Mouse (Mus musculus): ENCODE results near the gene Zmym5. TPM values are rescaled to one million over a fixed set of nuclear protein-coding genes. Genes with fewer than 3 reads are reported as not detected.

Gene Zmym5
- total and polyA plus RNA-seq, 2 experiments from 2014 or later, result 17.2 to 32.3 TPM

GRCm38 (mm10) chr14:56751282-56751681, 60.2 kb downstream of the Zmym5 start:
- no peak overlapping the region for H3K4me3 ChIP-seq (ENCODE audit: low read depth, low read length)
- TF ChIP-seq CTCF (IDR thresholded peaks at IDR 0.05), result no peak
- no peaks in the 10 kb centered on the region for H3K27me3 ChIP-seq (ENCODE audit: insufficient read depth, low read length)
- peaks cover 34% of the 10 kb centered on the region for H3K36me3 ChIP-seq (ENCODE audit: insufficient read depth, low read length)
- H3K4me2 ChIP-seq (ENCODE audit: low read depth, low read length, poor library complexity, severe bottlenecking), result no peak overlapping the region
- no peaks in the 10 kb centered on the region for H3K9me3 ChIP-seq (ENCODE audit: low read length)
- ATAC-seq (ENCODE audit: low FRiP score) (no peak), DNase-seq (ENCODE audit: low spot score) (no peak)
- WGBS, result 96% methylated on average over 4 of the region's 4 CpGs
- no peak overlapping the region for H3K27ac ChIP-seq (ENCODE audit: low read depth, low read length)
- no peak overlapping the region for H3K9ac ChIP-seq (replicated peaks; ENCODE audit: low read length, poor library complexity, severe bottlenecking)
- H3K4me1 ChIP-seq (ENCODE audit: insufficient read depth, low read length), result no peaks in the 10 kb centered on the region

Other genes starting within 250 kb of the Zmym5 start
- 1.9 and 2.0 TPM in 2 replicates for gene Cenpj, start 236.3 kb downstream of the Zmym5 start, total RNA-seq (2014; rRNA removed)
- gene Cenpj, start 236.3 kb downstream of the Zmym5 start, polyA plus RNA-seq (2015; fragmentation: Nextera tagmentation; extraction: Ambion mirVana), result 2.8 TPM in 2 replicates
- gene Parp4, start 236.1 kb downstream of the Zmym5 start, total RNA-seq (2014; rRNA removed), result 0.99 and 1.4 TPM in 2 replicates
- gene Parp4, start 236.1 kb downstream of the Zmym5 start, polyA plus RNA-seq (2015; fragmentation: Nextera tagmentation; extraction: Ambion mirVana), result 0.79 and 1.4 TPM in 2 replicates
- 12.2 and 25.5 TPM in 2 replicates for gene Mphosph8, start 143.5 kb downstream of the Zmym5 start, total RNA-seq (2014; rRNA removed)
- gene Mphosph8, start 143.5 kb downstream of the Zmym5 start, polyA plus RNA-seq (2015; fragmentation: Nextera tagmentation; extraction: Ambion mirVana), result 36.2 and 38.7 TPM in 2 replicates
- 49.6 and 53.7 TPM in 2 replicates for gene Pspc1, start 33.4 kb downstream of the Zmym5 start, total RNA-seq (2014; rRNA removed)
- gene Pspc1, start 33.4 kb downstream of the Zmym5 start, polyA plus RNA-seq (2015; fragmentation: Nextera tagmentation; extraction: Ambion mirVana), result 31.2 and 35.0 TPM in 2 replicates
- 46.5 and 62.4 TPM in 2 replicates for gene Zmym2, start 74.9 kb upstream of the Zmym5 start, total RNA-seq (2014; rRNA removed)
- gene Zmym2, start 74.9 kb upstream of the Zmym5 start, polyA plus RNA-seq (2015; fragmentation: Nextera tagmentation; extraction: Ambion mirVana), result 26.1 and 29.6 TPM in 2 replicates
- 0.05 and 0.09 TPM in 2 replicates for gene Gja3, start 246.4 kb upstream of the Zmym5 start, total RNA-seq (2014; rRNA removed)
- gene Gja3, start 246.4 kb upstream of the Zmym5 start, polyA plus RNA-seq (2015; fragmentation: Nextera tagmentation; extraction: Ambion mirVana), result 0.31 and 0.62 TPM in 2 replicates